ENCODE assay signal across 14 mouse cellular contexts in genomic region chr12:15832674-15833052, GRCm38 (mm10). TPM values are rescaled to one million over a fixed set of nuclear protein-coding genes. Genes with fewer than 3 reads are reported as not detected.
A peak's percentile ranks its signal among the peaks of the same experiment; 100 is the strongest.
DNase-seq lines count a peak whose midpoint lies in the region; TF ChIP-seq lines count a peak whose summit lies in the region.
"Had no signal": no experiment of that assay in that cellular context is flagged by ENCODE, and none has a peak within 500 bp of the region (broad histone marks: within the 10 kb centered on the region; RNA-seq: fewer than 3 reads in every experiment).

No protein-coding gene starts in this region.

- no peaks in the 10 kb centered on the region for H3K36me3 ChIP-seq in C2C12 (ENCODE audit: control insufficient read depth, insufficient read depth)
- no peaks in the 10 kb centered on the region for H3K36me3 ChIP-seq in forebrain, embryonic 10.5 days (replicated peaks)

- DNase-seq in layer of hippocampus, adult 2 months (ENCODE audit: low spot score in 2 of 2) = peak in 1 of 2 experiments; percentile 69
- DNase-seq in layer of hippocampus, postnatal 10 days (ENCODE audit: low spot score in 2 of 2) = no peak
- peak; percentile 41 for DNase-seq in Muller cell, postnatal 12 days (ENCODE audit: inconsistent ontology term)
- peak; percentile 55 to 64 for DNase-seq in left cerebral cortex, postnatal 14 days (ENCODE audit: low spot score in 2 of 2)
- DNase-seq in forebrain, embryonic 10.5 days (ENCODE audit: extremely low spot score, low spot score) = no peak
- DNase-seq in testis, postnatal 14 days (ENCODE audit: low spot score) = no peak
- DNase-seq: cerebellum, adult 2 months; gastrocnemius, postnatal 14 days; heart, postnatal 4 days; kidney, adult 9 months; lung, adult 2 months; lung, postnatal 4 days had no signal

- no peak overlapping the region for H3K4me3 ChIP-seq in layer of hippocampus, adult 2 months
- no peak overlapping the region for H3K4me3 ChIP-seq in C2C12 (ENCODE audit: insufficient read depth, poor library complexity, severe bottlenecking)
- H3K4me3 ChIP-seq in forebrain, embryonic 10.5 days = no peak overlapping the region
- H3K4me3 ChIP-seq: forebrain, embryonic 13.5 days had no signal

- no peaks in the 10 kb centered on the region for H3K4me1 ChIP-seq in forebrain, embryonic 10.5 days
- H3K4me1 ChIP-seq: forebrain, embryonic 13.5 days had no signal

- no peak overlapping the region for H3ac ChIP-seq in C2C12 (ENCODE audit: control insufficient read depth, insufficient read length, low read depth)

- H3K79me3 ChIP-seq in C2C12 (ENCODE audit: low read depth) = no peaks in the 10 kb centered on the region

- H3K27me3 ChIP-seq in C2C12 (ENCODE audit: control insufficient read depth, insufficient read depth, insufficient read length) = no peaks in the 10 kb centered on the region
- H3K27me3 ChIP-seq in forebrain, embryonic 10.5 days (ENCODE audit: poor library complexity, severe bottlenecking) = no peaks in the 10 kb centered on the region
- H3K27me3 ChIP-seq: forebrain, embryonic 13.5 days had no signal

- no peak for TF ChIP-seq CTCF in layer of hippocampus, adult 2 months (conservative IDR thresholded peaks at IDR 0.05)
- TF ChIP-seq CTCF in C2C12 (IDR thresholded peaks at IDR 0.05; ENCODE audit: control insufficient read depth, insufficient read depth, insufficient read length) = no peak

- H3K27ac ChIP-seq in layer of hippocampus, adult 2 months = 0 out of 2 replicates have a peak overlapping the region, but pooled peaks have one; percentile 32
- H3K27ac ChIP-seq in forebrain, embryonic 10.5 days = no peak overlapping the region
- H3K27ac ChIP-seq: forebrain, embryonic 13.5 days had no signal

- H3K79me2 ChIP-seq in C2C12 (ENCODE audit: control insufficient read depth, insufficient read depth) = no peaks in the 10 kb centered on the region

- 90% methylated on average over 7 of the region's 7 CpGs for WGBS in forebrain, embryonic 10.5 days

- intact Hi-C loops in left cerebral cortex, postnatal 14 days (cut with DNase I) = loop anchor here (5.0 kb wide), 1 partner anchor 320 kb away; no protein-coding TSS in a partner anchor

- H3K9me3 ChIP-seq in forebrain, embryonic 10.5 days = no peaks in the 10 kb centered on the region
- H3K9me3 ChIP-seq: forebrain, embryonic 13.5 days had no signal

TF ChIP-seq in C2C12, 6 proteins besides CTCF, POLR2A, EP300 and RAD21:
- TF ChIP-seq FOSL1 (IDR thresholded peaks at IDR 0.05; ENCODE audit: insufficient read depth, low read length, poor library complexity, severe bottlenecking) (no peak), MYOD1 (IDR thresholded peaks at IDR 0.05; ENCODE audit: control insufficient read depth, insufficient read length, low read depth) (peak; percentile 75)

RNA-seq across cellular contexts. Expression of gene Trib2, which starts 15.9 kb away (rescaled TPM):
- total RNA-seq in layer of hippocampus, adult 2 months (2021) = 10 to 100 TPM; 32.2 to 33.5 TPM
- 10 to 100 TPM; 71.6 to 72.5 TPM for total RNA-seq in layer of hippocampus, postnatal 10 days (2021)
- 1.8 TPM for polyA plus RNA-seq in C2C12 (2012; fragmentation: generic; extraction: Trizol)
- total RNA-seq in left cerebral cortex, postnatal 14 days (2021) = 10 to 100 TPM; 59.4 to 65.2 TPM
- polyA plus RNA-seq in forebrain, embryonic 10.5 days (2016; fragmentation: Nextera tagmentation; extraction: Ambion mirVana) = 29.4 and 33.6 TPM in 2 replicates

Comparison
In these comparisons a context has a peak if more than half of its experiments do, and no peak if none do; other contexts are left out.
1. DNase-seq: peak in Muller cell, postnatal 12 days (single experiment) and left cerebral cortex, postnatal 14 days (2 of 2); none in layer of hippocampus, postnatal 10 days (0 of 2), forebrain, embryonic 10.5 days (single experiment) and testis, postnatal 14 days (single experiment).